Mouse (Mus musculus): ENCODE data around the gene Fgfr2. TPM values are rescaled to one million over a fixed set of nuclear protein-coding genes. Genes with fewer than 3 reads are reported as not detected.

The Fgfr2 gene
- polyA plus RNA-seq, 1 experiment from 2014 or later = 34.1 TPM

DNA sequence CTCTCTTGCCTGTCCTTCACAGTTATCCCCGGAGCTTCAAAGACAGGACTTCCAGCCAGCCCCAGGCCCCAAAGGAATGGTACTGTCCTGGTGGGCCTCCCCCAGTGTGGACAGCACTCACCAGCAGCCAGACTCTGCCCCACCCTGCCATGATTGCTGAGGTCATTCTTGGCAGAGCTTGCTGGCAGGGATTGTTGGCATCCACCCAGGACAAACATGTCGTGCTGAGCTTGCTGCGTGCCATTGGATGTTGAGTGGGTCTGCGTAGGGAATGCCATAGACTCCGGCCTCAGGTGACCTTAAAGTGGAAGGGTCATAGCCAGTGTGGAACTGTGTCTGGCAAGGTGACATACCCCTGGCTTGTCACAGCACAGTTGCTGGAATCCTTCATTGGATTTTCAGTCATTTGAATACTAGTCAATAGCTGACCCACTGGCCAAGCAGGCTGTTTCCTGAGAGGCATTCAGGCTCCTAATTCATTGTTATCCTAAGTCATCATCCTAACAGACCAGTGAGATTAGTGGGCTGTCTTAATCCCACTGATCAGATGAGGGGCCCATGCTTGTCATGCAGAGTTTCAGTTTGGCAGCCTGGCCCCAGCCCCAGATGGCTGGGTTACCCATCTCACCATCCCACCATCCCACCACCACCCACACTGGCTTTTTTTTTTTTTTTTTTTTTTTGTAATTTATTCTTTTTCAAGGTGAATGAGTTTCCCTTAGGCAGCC is 2145.2 kb downstream of the Fgfr2 start:
- Histone ChIP-seq H3K4me3 (no peak overlapping the region), H3K9ac (no peak overlapping the region), H3K4me1 (replicated peaks) (peaks cover 47% of the 10 kb centered on the region), H3K4me2 (peak overlapping the region; percentile 24), H3K9me3 (replicated peaks) (no peaks in the 10 kb centered on the region), H3K36me3 (peaks cover 11% of the 10 kb centered on the region; the same call in 1 of the 2 replicates), H3K27me3 (replicated peaks) (no peaks in the 10 kb centered on the region), H3K27ac (ENCODE audit: poor library complexity, severe bottlenecking) (peak overlapping the region; percentile 81)
- WGBS = 9% methylated on average over 5 of the region's 5 CpGs
- peak; percentile 83 for ATAC-seq (ENCODE audit: insufficient number of reproducible peaks, low FRiP score)

DNA sequence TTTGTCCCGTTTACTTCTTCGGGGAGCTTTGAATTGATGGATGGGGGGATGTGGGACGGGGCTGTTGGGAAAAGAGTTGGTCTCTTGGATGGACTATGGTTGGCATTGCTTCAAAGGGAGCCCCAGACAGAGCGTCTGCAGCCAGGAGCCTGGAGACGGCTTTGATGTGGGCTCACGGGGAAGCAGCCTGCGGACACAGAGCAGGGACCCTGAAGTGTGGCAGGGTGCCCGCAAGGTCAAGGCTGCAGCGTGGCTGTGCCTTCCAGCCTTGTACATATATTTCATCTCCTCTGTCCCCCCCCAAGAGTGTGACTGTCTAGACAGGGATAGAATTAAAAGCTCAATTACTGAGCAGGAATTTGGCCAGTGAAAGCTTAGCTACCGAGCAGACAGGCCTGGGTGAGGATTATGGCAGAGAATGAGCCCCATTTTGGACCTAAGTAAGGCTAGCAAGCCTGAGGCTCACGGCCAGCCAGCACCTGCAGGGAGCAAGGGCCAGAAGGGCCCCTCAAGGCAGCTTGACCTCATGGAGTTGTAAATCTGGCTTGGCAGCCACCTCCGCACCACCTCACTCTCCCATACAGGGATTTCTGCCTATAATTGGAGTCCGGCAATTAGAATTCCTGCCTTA is 2146.7 kb downstream of the Fgfr2 start:
- Histone ChIP-seq H3K36me3 (peaks cover 11% of the 10 kb centered on the region; the same call in 1 of the 2 replicates), H3K27me3 (replicated peaks) (no peaks in the 10 kb centered on the region), H3K27ac (ENCODE audit: poor library complexity, severe bottlenecking) (peak overlapping the region; percentile 81), H3K9ac (no peak overlapping the region; the same call in 1 of the 2 replicates), H3K4me1 (replicated peaks) (peaks cover 32% of the 10 kb centered on the region), H3K9me3 (replicated peaks) (no peaks in the 10 kb centered on the region), H3K4me3 (no peak overlapping the region), H3K4me2 (no peak overlapping the region)
- ATAC-seq (ENCODE audit: insufficient number of reproducible peaks, low FRiP score) = no peak
- WGBS = 54% methylated on average over 13 of the region's 13 CpGs

DNA sequence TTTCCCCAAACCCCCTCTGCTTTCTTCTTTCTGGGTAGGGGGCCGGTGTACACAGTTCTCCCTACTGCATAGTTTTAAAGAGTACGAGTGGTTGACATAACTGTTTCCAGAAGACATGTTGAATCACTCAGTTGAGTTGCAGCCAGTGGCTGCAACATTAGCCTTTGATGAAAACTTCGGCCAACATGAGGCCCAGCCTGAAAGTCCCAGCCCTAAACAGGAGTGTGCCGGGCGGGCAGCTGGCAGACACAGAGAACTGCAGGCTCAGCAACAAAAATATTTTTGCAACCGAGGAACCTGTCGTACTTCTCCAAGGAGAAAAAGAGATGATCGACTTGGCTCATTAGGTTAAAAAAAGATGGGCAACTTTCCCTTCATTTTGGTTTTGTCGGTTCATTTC is 2150.4 kb downstream of the Fgfr2 start:
- Histone ChIP-seq H3K4me3 (no peak overlapping the region), H3K27ac (ENCODE audit: poor library complexity, severe bottlenecking) (no peak overlapping the region), H3K4me1 (replicated peaks) (peaks cover 30% of the 10 kb centered on the region), H3K9me3 (replicated peaks) (no peaks in the 10 kb centered on the region), H3K36me3 (peaks cover 11% of the 10 kb centered on the region; the same call in 1 of the 2 replicates), H3K9ac (no peak overlapping the region), H3K4me2 (no peak overlapping the region), H3K27me3 (replicated peaks) (no peaks in the 10 kb centered on the region)
- ATAC-seq (ENCODE audit: insufficient number of reproducible peaks, low FRiP score) = no peak
- 78% methylated on average over 9 of the region's 9 CpGs for WGBS

DNA sequence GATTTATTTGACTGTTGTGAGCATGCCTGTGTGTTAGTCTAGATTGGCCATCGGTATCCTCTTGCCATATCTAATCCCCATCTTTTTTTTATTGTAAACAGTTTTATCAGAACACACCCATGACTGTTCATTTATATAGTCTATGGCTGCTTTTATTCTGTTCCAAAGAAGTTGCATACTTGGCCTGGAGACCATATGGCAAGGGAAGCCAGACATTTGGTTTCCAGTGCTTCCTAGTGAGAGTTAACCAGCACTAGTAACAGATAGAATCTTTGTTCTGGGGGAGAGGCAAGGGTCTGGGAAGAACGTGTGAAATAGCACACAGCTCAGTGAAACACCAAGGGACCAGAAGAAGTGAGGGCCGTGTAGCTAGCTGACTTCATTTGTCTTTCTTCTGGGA is 2153.6 kb downstream of the Fgfr2 start:
- Histone ChIP-seq H3K27ac (ENCODE audit: poor library complexity, severe bottlenecking) (no peak overlapping the region), H3K4me2 (no peak overlapping the region), H3K9ac (no peak overlapping the region), H3K9me3 (replicated peaks) (no peaks in the 10 kb centered on the region), H3K27me3 (replicated peaks) (no peaks in the 10 kb centered on the region), H3K4me3 (no peak overlapping the region), H3K4me1 (replicated peaks) (peaks cover 41% of the 10 kb centered on the region), H3K36me3 (peaks cover 7% of the 10 kb centered on the region; the same call in 1 of the 2 replicates)
- WGBS = 41% methylated on average over 3 of the region's 3 CpGs
- no peak for ATAC-seq (ENCODE audit: insufficient number of reproducible peaks, low FRiP score)

DNA sequence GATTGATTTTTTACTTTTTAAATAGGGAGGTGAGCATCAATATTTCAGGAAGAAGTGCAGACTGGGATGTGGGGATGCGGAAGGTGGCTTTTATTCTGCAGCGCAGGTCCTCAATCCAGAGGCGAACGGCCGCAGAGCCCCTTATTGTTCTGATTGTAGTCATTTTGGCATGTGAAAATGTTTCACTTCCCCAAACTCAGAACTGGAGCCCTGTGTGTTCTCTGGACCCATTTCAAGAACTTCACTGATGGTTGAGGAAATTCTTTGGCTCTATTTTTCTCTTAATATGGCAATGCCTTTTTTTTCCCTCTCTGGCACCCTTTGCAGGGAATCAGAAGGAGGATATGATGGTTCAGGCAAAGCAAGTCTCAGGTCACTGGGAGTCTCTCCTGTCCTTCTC is 2154.1 kb downstream of the Fgfr2 start:
- Histone ChIP-seq H3K9ac (no peak overlapping the region), H3K9me3 (replicated peaks) (no peaks in the 10 kb centered on the region), H3K36me3 (peaks cover 3% of the 10 kb centered on the region; the same call in 1 of the 2 replicates), H3K4me2 (no peak overlapping the region), H3K27ac (ENCODE audit: poor library complexity, severe bottlenecking) (no peak overlapping the region), H3K4me1 (replicated peaks) (peaks cover 45% of the 10 kb centered on the region), H3K4me3 (no peak overlapping the region), H3K27me3 (replicated peaks) (no peaks in the 10 kb centered on the region)
- WGBS = 83% methylated on average over 5 of the region's 5 CpGs
- no peak for ATAC-seq (ENCODE audit: insufficient number of reproducible peaks, low FRiP score)

DNA sequence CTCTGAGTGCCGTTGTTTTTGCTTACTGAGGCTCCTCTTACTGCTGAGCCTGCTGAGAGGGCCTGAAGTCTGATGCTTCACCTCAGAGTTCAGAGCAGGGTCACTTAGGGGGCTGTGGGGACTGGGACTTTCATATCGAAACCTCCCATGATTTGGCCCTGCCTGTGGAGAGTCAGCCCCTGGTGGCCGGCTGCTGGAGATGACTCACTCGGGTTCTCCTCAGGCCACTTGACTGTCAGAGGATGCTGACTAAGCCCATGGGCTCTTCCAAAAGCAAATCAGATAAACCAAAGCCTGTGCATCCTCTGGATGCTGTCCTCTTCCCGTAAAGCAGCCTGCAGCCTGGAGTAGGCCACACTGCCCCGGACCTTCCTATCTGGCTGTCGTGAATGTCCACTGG is 2154.6 kb downstream of the Fgfr2 start:
- Histone ChIP-seq H3K27ac (ENCODE audit: poor library complexity, severe bottlenecking) (0 out of 2 replicates have a peak overlapping the region, but pooled peaks have one; percentile 14), H3K4me2 (no peak overlapping the region), H3K9me3 (replicated peaks) (no peaks in the 10 kb centered on the region), H3K9ac (no peak overlapping the region), H3K4me1 (replicated peaks) (peaks cover 50% of the 10 kb centered on the region), H3K4me3 (no peak overlapping the region), H3K36me3 (no peaks in the 10 kb centered on the region), H3K27me3 (replicated peaks) (no peaks in the 10 kb centered on the region)
- WGBS = 36% methylated on average over 7 of the region's 7 CpGs
- ATAC-seq (ENCODE audit: insufficient number of reproducible peaks, low FRiP score) = no peak

DNA sequence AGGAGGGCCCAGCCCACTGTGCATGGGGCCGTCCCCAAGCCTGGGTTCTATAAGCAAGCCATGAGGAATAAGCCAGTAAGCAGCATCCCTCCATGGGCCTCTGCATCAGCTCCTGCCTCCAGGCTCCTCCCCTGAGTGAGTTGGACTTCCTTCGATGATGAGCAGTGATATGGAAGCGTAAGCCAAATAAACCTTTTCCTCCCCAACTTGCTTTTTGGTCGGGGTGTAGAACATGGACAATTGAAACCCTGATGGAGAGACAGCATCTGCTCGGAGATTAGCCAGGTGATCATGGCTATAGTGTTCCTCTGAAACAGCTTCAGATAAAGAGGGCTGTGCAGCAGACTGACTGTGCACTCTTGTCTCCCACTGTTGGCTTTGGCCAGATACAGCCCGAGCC is 2155.2 kb downstream of the Fgfr2 start:
- Histone ChIP-seq H3K27me3 (replicated peaks) (no peaks in the 10 kb centered on the region), H3K27ac (ENCODE audit: poor library complexity, severe bottlenecking) (no peak overlapping the region), H3K9me3 (replicated peaks) (no peaks in the 10 kb centered on the region), H3K4me3 (no peak overlapping the region), H3K36me3 (no peaks in the 10 kb centered on the region), H3K4me2 (no peak overlapping the region), H3K4me1 (replicated peaks) (peaks cover 50% of the 10 kb centered on the region), H3K9ac (no peak overlapping the region)
- no peak for ATAC-seq (ENCODE audit: insufficient number of reproducible peaks, low FRiP score)
- WGBS = 78% methylated on average over 6 of the region's 6 CpGs

DNA sequence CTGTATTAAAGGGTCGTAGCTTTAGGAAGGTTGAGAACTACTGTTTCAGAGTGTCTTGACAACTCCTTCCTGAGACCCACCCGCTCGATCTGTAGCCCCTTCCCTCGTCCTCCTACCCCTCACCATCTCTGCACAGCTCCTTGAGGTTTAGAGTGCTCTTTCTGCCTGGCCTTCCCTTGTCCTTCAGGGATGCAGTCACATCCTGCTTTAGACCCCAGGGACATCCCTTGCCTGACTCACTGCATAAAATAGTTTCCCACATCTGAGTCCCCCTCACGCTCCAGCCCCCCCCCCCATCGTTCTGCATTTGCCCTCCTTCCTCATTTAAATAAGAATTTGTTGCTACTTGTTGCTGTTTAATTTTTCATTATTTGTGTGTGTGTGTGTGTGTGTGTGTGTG is 2156.3 kb downstream of the Fgfr2 start:
- Histone ChIP-seq H3K9ac (no peak overlapping the region), H3K27me3 (replicated peaks) (no peaks in the 10 kb centered on the region), H3K4me3 (no peak overlapping the region), H3K4me1 (replicated peaks) (peaks cover 50% of the 10 kb centered on the region), H3K4me2 (no peak overlapping the region), H3K9me3 (replicated peaks) (no peaks in the 10 kb centered on the region), H3K27ac (ENCODE audit: poor library complexity, severe bottlenecking) (no peak overlapping the region), H3K36me3 (no peaks in the 10 kb centered on the region)
- 64% methylated on average over 6 of the region's 6 CpGs for WGBS
- no peak for ATAC-seq (ENCODE audit: insufficient number of reproducible peaks, low FRiP score)

DNA sequence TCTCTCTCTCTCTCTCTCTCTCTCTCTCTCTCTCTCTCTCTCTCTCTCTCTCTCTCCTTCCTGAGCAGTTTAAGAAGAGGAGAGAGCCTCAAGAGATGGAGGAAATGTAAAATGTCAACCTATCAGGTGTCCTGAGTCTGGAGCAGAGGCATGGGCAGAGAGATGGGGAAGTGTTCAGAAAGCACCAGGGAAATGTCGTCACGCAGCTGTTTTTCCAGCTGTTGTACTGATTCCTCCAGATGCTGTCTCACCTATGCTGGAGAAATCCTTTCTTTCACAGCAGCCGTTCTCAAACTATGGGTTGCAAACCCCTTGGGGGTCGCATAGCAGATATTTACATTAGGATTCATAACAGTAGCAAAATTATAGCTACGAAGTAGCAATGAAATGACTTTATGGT is 2156.7 kb downstream of the Fgfr2 start:
- no peaks in the 10 kb centered on the region for H3K36me3 ChIP-seq
- H3K9ac ChIP-seq = no peak overlapping the region
- 75% methylated on average over 5 of the region's 5 CpGs for WGBS
- H3K27me3 ChIP-seq (replicated peaks) = no peaks in the 10 kb centered on the region
- H3K4me1 ChIP-seq (replicated peaks) = peaks cover 50% of the 10 kb centered on the region
- H3K4me2 ChIP-seq = no peak overlapping the region
- H3K27ac ChIP-seq (ENCODE audit: poor library complexity, severe bottlenecking) = no peak overlapping the region
- no peak overlapping the region for H3K4me3 ChIP-seq
- ATAC-seq (ENCODE audit: insufficient number of reproducible peaks, low FRiP score) = no peak
- no peaks in the 10 kb centered on the region for H3K9me3 ChIP-seq (replicated peaks)

DNA sequence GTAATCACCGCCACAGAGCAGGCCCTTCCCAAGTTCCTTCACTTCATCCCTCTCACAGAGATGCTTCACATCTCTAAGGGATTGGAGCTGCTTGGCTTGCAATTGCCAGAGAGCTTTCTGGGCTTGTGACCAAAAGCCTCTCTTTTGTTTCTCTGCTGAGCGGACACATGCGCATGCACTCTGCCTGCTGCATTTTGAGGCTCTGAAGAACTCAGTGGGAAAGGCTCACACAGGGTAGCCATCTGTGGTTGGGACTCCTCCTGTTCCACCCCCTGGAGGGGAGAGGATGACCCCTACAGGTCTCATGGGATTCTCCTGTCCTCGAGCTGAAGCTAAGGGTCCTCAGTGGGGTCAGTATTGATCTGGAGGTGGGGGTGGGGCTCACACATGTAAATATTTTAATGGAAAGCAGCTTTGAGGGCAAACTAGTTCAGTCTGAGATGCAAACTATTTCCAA is 2157.2 kb downstream of the Fgfr2 start:
- WGBS = 78% methylated on average over 4 of the region's 4 CpGs
- Histone ChIP-seq H3K27me3 (replicated peaks) (no peaks in the 10 kb centered on the region), H3K9me3 (replicated peaks) (no peaks in the 10 kb centered on the region), H3K36me3 (no peaks in the 10 kb centered on the region), H3K4me2 (no peak overlapping the region), H3K27ac (ENCODE audit: poor library complexity, severe bottlenecking) (no peak overlapping the region), H3K4me1 (replicated peaks) (peaks cover 55% of the 10 kb centered on the region), H3K9ac (no peak overlapping the region), H3K4me3 (no peak overlapping the region)
- ATAC-seq (ENCODE audit: insufficient number of reproducible peaks, low FRiP score) = no peak

DNA sequence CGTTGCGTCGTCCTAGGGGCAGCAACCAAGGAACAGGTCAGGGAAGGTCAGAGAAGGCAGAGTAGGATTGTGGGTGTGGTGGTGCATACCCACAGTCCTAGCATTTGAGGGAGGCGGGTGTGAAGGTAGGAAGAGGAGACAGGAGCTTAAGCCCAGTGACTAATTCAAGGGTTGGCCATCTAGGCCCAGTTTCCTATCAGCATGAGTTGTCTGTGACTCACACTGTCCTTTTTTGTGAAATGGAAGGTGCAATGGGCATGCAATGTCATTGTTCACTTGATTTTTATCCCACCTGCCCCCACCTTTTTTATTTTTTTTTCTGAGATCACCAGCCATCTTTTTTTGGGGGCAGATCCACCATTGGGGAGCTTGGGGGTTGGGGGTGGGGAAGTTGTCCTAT is 2157.8 kb downstream of the Fgfr2 start:
- WGBS = 80% methylated on average over 4 of the region's 4 CpGs
- ATAC-seq (ENCODE audit: insufficient number of reproducible peaks, low FRiP score) = no peak; the same call in 1 of the 2 replicates

More for the DNA sequence above, 2157.8 kb downstream of the Fgfr2 start:
- no peaks in the 10 kb centered on the region for H3K27me3 ChIP-seq (replicated peaks)
- H3K9ac ChIP-seq = no peak overlapping the region
- peaks cover 60% of the 10 kb centered on the region for H3K4me1 ChIP-seq (replicated peaks)
- H3K36me3 ChIP-seq = no peaks in the 10 kb centered on the region
- H3K4me2 ChIP-seq = no peak overlapping the region
- H3K27ac ChIP-seq (ENCODE audit: poor library complexity, severe bottlenecking) = peak overlapping the region; percentile 79
- H3K9me3 ChIP-seq (replicated peaks) = no peaks in the 10 kb centered on the region
- no peak overlapping the region for H3K4me3 ChIP-seq
